Mouse (Mus musculus): ENCODE data around the gene Gdf11.

DNA sequence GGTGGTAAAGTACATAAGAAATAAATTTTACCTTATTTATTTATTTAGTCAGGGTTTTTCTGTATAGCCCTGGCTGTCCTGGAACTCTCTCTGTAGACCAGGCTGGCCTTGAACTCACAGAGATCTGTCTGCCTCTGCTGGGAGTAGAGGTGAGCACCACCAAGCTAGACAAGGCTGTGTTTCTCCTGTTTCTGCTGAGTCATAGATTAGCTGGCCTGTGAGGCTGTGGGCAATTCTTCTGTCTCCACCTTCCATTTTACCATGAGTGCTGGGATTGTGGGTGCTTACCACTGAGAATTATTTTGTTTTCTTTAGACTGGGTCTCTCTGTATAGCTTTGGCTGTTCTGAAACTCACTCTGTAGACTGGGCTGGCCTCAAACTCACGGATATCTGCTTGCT is 9.9 kb upstream of the Gdf11 start:
- TF ChIP-seq GATA1 (IDR thresholded peaks at IDR 0.05; ENCODE audit: borderline replicate concordance, low read length), result no peak
- TF ChIP-seq FLI1 (IDR thresholded peaks at IDR 0.05; ENCODE audit: low read length), result no peak
